Mouse (Mus musculus): Measurements from ENCODE around the gene Pga5.
A peak's percentile ranks its signal among the peaks of the same experiment; 100 is the strongest.

Gene Pga5

GRCm38 (mm10) chr19:10677915-10678771 lies at the start of gene Pga5:
Gene Pga5, minus strand, starts transcription at chr19:10678071.
- DNase-seq (ENCODE audit: low spot score in 2 of 2): peak in 1 of 2 experiments; percentile 84

DNA sequence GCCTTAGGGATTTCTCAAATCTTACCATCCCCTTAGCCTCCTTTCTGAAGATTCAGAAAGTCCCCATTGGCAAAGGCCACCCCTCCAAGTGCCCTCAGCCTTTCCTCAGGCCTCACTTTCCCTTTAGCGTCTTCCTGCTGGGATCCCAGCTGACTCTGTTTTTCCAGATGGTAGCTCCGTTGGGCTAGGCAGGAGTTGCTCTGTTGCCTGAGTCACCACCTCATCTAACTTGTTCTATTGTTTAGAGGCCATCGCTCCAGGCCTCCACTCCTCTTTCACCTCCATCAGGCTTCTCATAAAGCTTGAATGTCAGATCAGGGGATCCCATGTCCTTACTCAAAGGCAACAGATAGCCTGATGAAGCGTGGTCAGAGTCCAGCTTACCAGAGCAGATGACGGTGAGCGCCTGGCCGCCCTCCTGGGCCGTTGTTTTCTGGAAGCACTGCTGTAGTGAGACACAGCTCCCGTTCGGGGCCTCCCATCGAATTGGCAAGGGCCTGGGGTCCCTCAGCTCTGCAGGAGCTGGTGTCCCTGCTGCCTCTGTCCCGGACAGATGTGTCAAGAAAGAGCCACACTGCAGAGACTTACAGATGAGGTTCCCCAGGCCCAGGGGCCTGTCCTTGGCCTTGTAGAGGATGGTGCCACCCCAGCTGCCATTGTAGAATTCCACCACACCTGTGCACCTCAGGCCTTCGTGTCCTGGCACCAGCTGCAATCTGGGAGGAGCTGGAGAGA lies 46.9 kb upstream of the Pga5 start:
- no peak for DNase-seq (ENCODE audit: low spot score in 2 of 2)

- DNase-seq (ENCODE audit: low spot score in 2 of 2): no peak
These were observed 45.8 kb upstream of the Pga5 start for GRCm38 (mm10) chr19:10723649-10724048.

GRCm38 (mm10) chr19:10723084-10723483 lies 45.2 kb upstream of the Pga5 start:
- DNase-seq (ENCODE audit: low spot score in 2 of 2): no peak

GRCm38 (mm10) chr19:10721064-10721463 lies 43.2 kb upstream of the Pga5 start:
- no peak for DNase-seq (ENCODE audit: low spot score in 2 of 2)

GRCm38 (mm10) chr19:10720524-10720923 lies 42.7 kb upstream of the Pga5 start:
- DNase-seq (ENCODE audit: low spot score in 2 of 2): no peak

DNA sequence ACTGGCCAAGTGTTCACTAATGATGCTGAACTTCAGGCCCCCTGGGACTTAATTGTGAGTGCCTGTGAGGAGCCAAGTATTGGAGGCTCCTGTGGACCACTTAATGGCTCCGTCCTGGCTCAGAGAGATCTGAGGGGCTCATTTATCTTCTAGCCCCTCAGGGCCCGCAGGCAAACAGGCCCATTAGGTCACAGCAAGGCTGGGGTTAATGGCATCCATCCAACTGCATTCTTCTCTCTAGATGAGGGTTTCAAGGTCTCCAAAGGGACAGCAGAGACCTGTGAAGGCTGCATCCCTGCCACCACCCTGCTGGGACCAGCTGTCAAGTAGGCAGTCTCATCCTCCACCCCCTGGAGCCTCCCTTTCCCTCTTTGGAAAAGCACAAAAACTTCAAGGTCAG lies 41.9 kb upstream of the Pga5 start:
- no peak for DNase-seq (ENCODE audit: low spot score in 2 of 2)

- no peak for DNase-seq (ENCODE audit: low spot score in 2 of 2)
These were observed 40.4 kb upstream of the Pga5 start for GRCm38 (mm10) chr19:10718251-10718775.

DNA sequence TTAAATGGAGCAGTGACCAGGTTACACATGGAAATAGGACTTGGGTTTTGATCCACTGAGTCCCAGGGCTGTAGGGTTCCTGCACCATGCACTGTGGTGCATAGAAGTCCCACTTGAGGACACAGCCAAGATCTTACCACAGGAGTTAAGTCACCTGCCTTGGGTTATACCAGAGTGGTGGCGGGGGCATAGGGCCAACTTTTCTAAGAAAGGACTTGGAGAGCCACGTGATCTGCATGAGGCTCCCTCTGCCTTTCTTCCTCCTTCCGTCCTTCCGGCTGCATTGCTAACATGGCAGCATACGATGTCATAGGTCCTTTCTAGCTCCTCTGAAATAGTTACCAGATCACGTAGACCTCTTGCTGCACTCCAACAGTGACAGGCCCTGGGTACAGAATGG lies 37.6 kb upstream of the Pga5 start:
- DNase-seq (ENCODE audit: low spot score in 2 of 2): no peak

GRCm38 (mm10) chr19:10714682-10715475 lies 37.0 kb upstream of the Pga5 start:
- DNase-seq (ENCODE audit: low spot score in 2 of 2): peak in 1 of 2 experiments; percentile 77

GRCm38 (mm10) chr19:10714168-10714567 lies 36.3 kb upstream of the Pga5 start:
- DNase-seq (ENCODE audit: low spot score in 2 of 2): no peak

GRCm38 (mm10) chr19:10713551-10713950 lies 35.7 kb upstream of the Pga5 start:
- DNase-seq (ENCODE audit: low spot score in 2 of 2): no peak

DNA sequence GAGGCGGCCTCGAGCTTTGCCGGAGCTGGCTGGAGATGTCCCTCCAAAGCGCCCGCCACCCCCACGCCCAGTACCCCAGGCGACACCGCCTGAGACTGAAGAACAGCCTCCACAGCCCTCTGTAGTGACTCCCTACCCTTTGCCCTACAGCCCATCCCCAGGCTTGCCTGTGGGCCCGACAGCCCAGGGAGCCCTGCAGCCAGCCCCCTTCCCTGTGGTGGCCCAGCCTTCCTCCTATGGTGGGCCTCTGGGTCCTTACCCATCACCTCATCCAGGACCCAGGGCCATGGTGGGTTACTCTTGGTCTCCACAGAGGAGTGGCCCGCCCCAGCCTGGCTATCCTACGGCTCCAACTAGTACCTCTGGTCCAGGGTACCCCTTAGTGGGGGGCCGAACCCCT lies 34.8 kb upstream of the Pga5 start:
- DNase-seq (ENCODE audit: low spot score in 2 of 2): no peak

DNA sequence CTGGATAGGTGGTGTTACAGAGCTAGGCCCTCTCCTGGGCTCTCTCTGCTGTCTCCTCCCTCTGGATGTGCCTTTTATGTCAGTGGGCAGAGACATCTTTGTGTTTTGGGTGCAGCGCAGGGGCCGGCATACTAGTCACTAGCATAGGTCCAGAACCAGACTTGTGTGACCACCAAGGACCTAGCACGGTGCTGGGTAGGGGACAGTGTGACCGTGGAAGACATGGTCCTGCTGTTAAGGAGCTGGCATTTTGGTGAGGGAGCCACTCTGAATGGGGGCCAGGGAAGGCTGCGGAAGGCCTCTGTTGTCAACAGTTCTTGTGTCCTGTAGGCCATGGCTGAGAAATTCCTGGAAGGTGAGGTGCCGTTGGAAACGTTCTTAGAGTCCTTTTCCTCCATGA lies 34.3 kb upstream of the Pga5 start:
- DNase-seq (ENCODE audit: low spot score in 2 of 2): no peak

DNA sequence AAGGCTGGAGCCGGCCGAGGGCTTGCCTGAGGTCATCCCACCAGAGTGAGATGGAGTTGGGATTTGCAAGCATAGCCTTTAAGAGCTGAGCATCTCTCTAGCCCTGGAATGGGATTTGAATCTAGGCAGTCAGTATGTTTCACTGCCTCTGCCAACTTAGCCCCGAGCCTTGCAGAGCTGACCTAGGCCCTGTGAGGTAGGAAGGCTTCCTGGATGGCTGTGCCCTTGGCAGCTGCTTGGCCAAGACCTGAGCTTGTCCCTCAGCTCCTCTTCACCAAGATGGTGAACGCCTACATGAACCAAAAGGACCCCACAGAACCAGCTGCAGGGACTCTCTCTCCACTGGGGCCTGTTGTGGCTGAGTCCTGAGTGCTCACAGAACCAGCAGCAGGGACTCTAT lies 32.9 kb upstream of the Pga5 start:
- no peak for DNase-seq (ENCODE audit: low spot score in 2 of 2)

GRCm38 (mm10) chr19:10710088-10710511 lies 32.2 kb upstream of the Pga5 start:
- DNase-seq (ENCODE audit: low spot score in 2 of 2): peak in 1 of 2 experiments; percentile 82

- DNase-seq (ENCODE audit: low spot score in 2 of 2): peak; percentile 78 to 99
These were observed 31.7 kb upstream of the Pga5 start for GRCm38 (mm10) chr19:10709360-10710087.

- no peak for DNase-seq (ENCODE audit: low spot score in 2 of 2)
These were observed 31.0 kb upstream of the Pga5 start for GRCm38 (mm10) chr19:10708900-10709299.

DNA sequence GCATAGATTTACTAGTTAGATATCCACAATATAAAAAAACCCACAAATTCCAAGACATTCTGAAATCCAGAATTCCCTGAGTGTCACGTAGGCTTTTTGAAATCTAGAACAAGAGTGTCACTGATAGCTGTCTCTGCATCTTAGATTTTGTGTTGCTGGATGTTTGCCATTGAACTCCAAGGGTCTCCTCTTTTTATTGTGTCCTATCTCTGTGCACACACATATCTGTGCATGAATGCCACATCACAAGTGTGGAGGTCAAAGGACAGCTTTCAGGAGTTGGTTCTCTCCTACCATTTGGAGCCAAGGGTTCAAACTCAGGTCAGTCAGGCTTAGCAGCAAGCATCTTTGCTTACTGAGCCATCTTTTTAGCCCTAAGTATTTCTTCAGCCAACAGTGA lies 30.0 kb upstream of the Pga5 start:
- DNase-seq (ENCODE audit: low spot score in 2 of 2): no peak

- DNase-seq (ENCODE audit: low spot score in 2 of 2): no peak
These were observed 29.4 kb upstream of the Pga5 start for GRCm38 (mm10) chr19:10707087-10707875.
